Mouse (Mus musculus) kidney, postnatal 25 days (tissue): ENCODE data around the gene Gm19426.
A peak's percentile ranks its signal among the peaks of the same experiment; 100 is the strongest.

Experiments
- DNase-seq, 2 experiments: peaks; one replicate each; pipeline ENCODE4 v3.0.0; 2021; ENCODE audit warnings: mixed read lengths in 2 of 2

Gene Gm19426

DNA sequence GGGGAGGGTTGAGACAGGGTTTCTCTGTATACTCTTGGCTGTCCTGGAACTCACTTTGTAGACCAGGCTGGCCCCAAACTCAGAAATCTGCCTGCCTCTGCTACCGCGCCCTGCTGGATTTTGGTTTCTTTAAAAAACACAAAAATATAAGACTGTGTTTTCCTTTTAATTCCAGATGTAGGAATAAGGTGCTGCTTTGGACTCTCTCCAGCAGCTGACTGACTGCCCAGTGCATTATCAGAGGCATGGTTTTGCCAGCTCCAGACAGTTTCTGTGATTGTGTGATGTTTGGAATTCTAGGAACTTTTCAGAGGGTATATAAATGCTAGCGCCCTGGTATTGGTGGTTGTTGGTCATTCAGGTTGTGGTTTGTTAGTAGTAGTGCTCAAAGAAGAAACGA is 26.1 kb downstream of the Gm19426 start:
- no peak for DNase-seq

DNA sequence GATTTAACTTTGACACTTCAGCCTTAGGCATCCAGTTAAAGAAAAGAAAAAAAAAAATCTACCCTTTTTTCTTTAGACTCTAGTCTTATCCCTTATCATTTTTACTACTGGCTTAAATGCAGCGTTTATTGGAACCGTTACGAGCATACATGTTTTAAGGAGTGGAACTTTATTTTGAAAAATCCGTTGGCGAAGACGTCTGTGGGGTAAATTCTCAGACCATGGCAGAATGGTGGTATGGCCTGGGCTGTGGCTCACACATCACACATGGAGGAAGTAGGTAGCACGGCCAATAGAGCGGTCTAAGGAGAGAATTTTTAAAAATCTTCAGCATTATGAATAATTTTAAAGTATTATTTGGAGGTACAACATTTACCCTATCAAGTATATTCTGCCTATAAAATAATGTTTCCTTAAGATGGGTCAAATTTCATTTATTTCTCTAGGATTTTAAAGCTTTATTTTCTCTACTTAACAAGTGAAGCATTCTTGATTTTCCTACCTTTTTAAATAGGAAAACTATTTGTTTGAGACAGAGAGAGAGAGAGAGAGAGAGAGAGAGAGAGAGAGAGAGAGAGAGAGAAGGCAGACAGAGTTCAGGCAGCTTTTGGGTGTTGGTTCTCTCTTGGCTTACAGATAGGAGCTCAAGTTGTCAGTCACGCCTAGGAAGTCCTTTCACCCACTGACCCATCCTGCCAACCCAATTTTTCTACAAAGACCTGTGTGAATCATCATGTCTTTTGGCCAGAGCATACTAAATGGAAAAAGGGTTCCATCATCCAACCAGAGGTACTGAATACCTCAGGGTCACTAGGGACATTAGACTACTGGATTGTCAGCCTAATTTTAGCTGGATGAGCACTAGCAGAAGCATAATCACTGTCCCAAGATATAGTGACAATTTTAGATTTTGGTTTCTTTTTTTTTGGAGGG is 26.8 kb downstream of the Gm19426 start:
- no peak for DNase-seq

DNA sequence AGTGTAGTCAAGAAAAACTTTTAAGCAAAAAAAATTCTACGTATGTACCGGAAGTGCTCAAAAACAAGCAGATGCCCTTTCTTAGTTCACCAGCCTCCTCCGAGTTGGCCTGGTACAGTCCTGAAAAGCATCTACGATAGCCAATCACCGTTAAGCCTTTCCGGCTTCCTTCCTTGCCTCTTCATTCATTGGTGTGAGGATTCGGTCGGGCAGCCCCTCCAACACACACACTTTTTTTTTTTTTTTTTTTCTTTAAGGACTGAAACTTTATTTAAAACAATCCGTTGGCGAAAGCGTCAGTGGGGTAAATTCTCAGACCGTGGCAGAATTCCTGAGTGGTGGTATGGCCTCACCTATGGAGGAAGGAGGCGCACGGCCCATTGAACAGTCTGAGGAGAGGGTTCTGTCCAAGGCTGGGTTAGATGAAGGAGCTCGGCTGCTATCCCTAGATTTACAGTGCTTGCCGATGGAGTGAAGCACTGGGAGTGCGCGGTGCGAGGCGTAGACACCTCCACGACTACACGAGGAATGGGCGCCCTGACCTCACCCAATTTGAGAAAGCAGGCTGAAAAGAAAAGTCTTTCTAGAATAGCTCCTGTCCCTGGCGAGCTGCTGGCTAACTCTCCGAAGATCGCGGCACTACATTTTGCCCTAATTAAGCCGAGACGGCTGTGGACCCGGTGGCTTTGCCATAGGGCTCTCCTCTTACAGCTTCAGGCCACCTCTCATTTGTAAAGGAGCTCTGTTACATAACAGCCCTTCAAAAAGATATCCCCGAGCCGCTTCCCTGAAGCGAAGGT is 27.7 kb downstream of the Gm19426 start:
- peak; percentile 85 to 95 for DNase-seq

- peak; percentile 98 to 100 for DNase-seq
Observed at GRCm38 (mm10) chr2:84714811-84715561, 28.5 kb downstream of the Gm19426 start, which contains the start of gene Zdhhc5. Zdhhc5 (minus strand) TSS chr2:84715180.

GRCm38 (mm10) chr2:84714422-84714810 is 29.0 kb downstream of the Gm19426 start:
- no peak for DNase-seq

DNA sequence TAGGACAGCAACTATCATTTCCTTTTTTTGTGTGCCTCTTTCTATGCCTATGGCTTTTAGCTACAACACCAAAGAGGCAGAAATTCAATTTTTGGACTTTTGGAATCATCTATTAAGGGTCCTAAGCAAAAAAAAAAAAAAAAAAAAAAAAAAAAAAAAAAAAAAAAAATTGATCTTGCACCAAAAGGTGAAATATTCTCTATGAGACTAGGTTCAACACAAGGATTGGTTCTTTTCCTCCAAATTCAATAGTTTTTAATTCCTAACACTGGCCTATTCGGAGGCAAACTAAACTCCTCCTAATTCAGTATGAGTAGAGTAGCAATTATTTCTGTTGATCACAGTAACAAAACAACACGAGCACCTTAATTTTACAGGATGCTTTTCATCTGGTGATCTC is 31.6 kb downstream of the Gm19426 start:
- DNase-seq, result no peak

- DNase-seq, result no peak
Observed at GRCm38 (mm10) chr2:84707523-84707922, 35.9 kb downstream of the Gm19426 start.

GRCm38 (mm10) chr2:84705295-84705694 is 38.2 kb downstream of the Gm19426 start:
- no peak for DNase-seq

GRCm38 (mm10) chr2:84704329-84704728 is 39.1 kb downstream of the Gm19426 start:
- no peak for DNase-seq

DNA sequence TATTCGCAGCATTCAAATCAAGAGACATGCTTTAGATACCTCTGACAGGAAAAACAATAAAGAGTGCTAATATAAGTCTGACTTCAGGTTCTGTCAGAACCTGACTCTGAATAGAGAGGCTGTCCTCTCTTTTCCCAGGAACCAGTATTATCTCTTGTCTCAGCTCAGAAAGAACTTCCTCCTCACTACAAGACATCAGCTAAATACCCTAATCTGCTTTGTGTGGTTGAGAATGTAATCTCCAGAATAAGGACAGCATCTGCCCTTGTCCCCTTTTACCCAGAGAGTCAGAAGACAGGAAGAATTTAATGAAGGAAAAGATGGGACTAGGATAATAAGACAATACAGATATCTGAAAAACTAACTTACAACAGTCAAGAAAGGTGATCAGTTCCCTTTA is 40.0 kb downstream of the Gm19426 start:
- DNase-seq, result no peak

GRCm38 (mm10) chr2:84695007-84695695 is 48.3 kb downstream of the Gm19426 start:
- DNase-seq, result no peak
